Mouse (Mus musculus) left cerebral cortex, postnatal 25 days (tissue): ENCODE measurements around the gene Gabbr1. TPM values are rescaled to one million over a fixed set of nuclear protein-coding genes. Genes with fewer than 3 reads are reported as not detected.
"Not testable (repeated sequence)": the region's sequence is repeated elsewhere in the genome, so short reads cannot be mapped to it uniquely, and the experiment has no call there.

Experiments used
- DNase-seq, 2 experiments: peaks; one replicate each; pipeline ENCODE4 v3.0.0; 2022; ENCODE audit warnings: low spot score in 2 of 2, mixed read lengths in 1 of 2
- intact Hi-C: fragments of 180-260 bp; cut with DNase I; formaldehyde crosslinking; loops from one replicate; pipeline ENCODE4 v1.15.1; 2025
- total RNA-seq, 2 experiments: library from RNA; stranded (reverse); gene quantifications; 2 replicates each; pipeline ENCODE4 v1.2.3; 2021

Gabbr1 gene
- total RNA-seq, result 100 to 1,000 TPM; 670 to 698 TPM

- peak; percentile 81 to 82 for DNase-seq
- intact Hi-C loops, result loop anchor here (1.0 to 5.0 kb wide), 4 partner anchors 49 to 153 kb away; partner anchors contain the start of genes Ppp1r11, Trim40, Znrd1 and Znrd1as
Measured at GRCm38 (mm10) chr17:37045611-37046311, at the start of gene Gabbr1. Gene Gabbr1, plus strand, starts transcription at chr17:37045966.

- DNase-seq, result peak; percentile 65 to 82
- intact Hi-C loops, result loop anchor here (2.0 to 5.0 kb wide), 2 partner anchors 50 to 85 kb away; no protein-coding TSS in a partner anchor
Measured at GRCm38 (mm10) chr17:36997033-36997735, 48.6 kb upstream of the Gabbr1 start.

- intact Hi-C loops, result loop anchor here (5.0 kb wide), 1 partner anchor 86 kb away; no protein-coding TSS in a partner anchor
- no peak for DNase-seq
Measured at GRCm38 (mm10) chr17:36998477-36998876, 47.3 kb upstream of the Gabbr1 start.

- intact Hi-C loops, result no loop called here
- no peak for DNase-seq
Measured at GRCm38 (mm10) chr17:37000863-37001262, 44.9 kb upstream of the Gabbr1 start, which contains the start of gene Zfp57. Gene Zfp57, plus strand, starts transcription at chr17:37001163.

GRCm38 (mm10) chr17:37002364-37003330, 43.1 kb upstream of the Gabbr1 start:
- intact Hi-C loops, result no loop called here
- peak; percentile 31 to 40 for DNase-seq

GRCm38 (mm10) chr17:37003366-37003765, 42.4 kb upstream of the Gabbr1 start:
- no peak for DNase-seq

GRCm38 (mm10) chr17:37008161-37008560, 37.6 kb upstream of the Gabbr1 start:
- no peak for DNase-seq
- intact Hi-C loops, result no loop called here

More at GRCm38 (mm10) chr17:37003366-37003765, 42.4 kb upstream of the Gabbr1 start:
- intact Hi-C loops, result no loop called here

- DNase-seq, result no peak
- intact Hi-C loops, result no loop called here
Measured at GRCm38 (mm10) chr17:37009460-37010042, 36.2 kb upstream of the Gabbr1 start.

GRCm38 (mm10) chr17:37011719-37012118, 34.0 kb upstream of the Gabbr1 start:
- intact Hi-C loops, result no loop called here

GRCm38 (mm10) chr17:37012141-37012540, 33.6 kb upstream of the Gabbr1 start:
- intact Hi-C loops, result no loop called here
- no peak for DNase-seq

More at GRCm38 (mm10) chr17:37011719-37012118, 34.0 kb upstream of the Gabbr1 start:
- DNase-seq, result no peak

- DNase-seq, result no peak
- intact Hi-C loops, result no loop called here
Measured at GRCm38 (mm10) chr17:37016333-37016732, 29.4 kb upstream of the Gabbr1 start.

GRCm38 (mm10) chr17:37018328-37018727, 27.4 kb upstream of the Gabbr1 start:
- DNase-seq, result peak; percentile 42 to 76
- intact Hi-C loops, result no loop called here

- intact Hi-C loops, result not testable (repeated sequence)
- peak; percentile 18 to 84 for DNase-seq
Measured at GRCm38 (mm10) chr17:37019242-37019641, 26.5 kb upstream of the Gabbr1 start.

- DNase-seq, result peak in 1 of 2 experiments; percentile 37
- intact Hi-C loops, result no loop called here
Measured at GRCm38 (mm10) chr17:37022628-37023576, 22.9 kb upstream of the Gabbr1 start, which contains the start of gene Mog. Gene Mog, minus strand, starts transcription at chr17:37023398.

- DNase-seq, result no peak
- intact Hi-C loops, result no loop called here
Measured at GRCm38 (mm10) chr17:37026425-37026824, 19.3 kb upstream of the Gabbr1 start.

- DNase-seq, result no peak
- intact Hi-C loops, result no loop called here
Measured at GRCm38 (mm10) chr17:37027486-37027885, 18.3 kb upstream of the Gabbr1 start.

GRCm38 (mm10) chr17:37028212-37028611, 17.6 kb upstream of the Gabbr1 start:
- no peak for DNase-seq
- intact Hi-C loops, result no loop called here

- peak; percentile 95 to 98 for DNase-seq
- intact Hi-C loops, result no loop called here
Measured at GRCm38 (mm10) chr17:37028683-37029120, 17.1 kb upstream of the Gabbr1 start.
